ENCODE assay signal across 22 mouse cellular contexts in genomic region chr15:88514091-88514490, GRCm38 (mm10).
DNase-seq lines count a peak whose midpoint lies in the region; ATAC-seq and TF ChIP-seq lines count a peak whose summit lies in the region.
"Had no signal": no experiment of that assay in that cellular context is flagged by ENCODE, and none has a peak within 500 bp of the region (broad histone marks: within the 10 kb centered on the region; RNA-seq: fewer than 3 reads in every experiment).

No protein-coding gene starts in this region.

- H3K4me3 ChIP-seq in heart, embryonic 12.5 days = no peak overlapping the region
- no peak overlapping the region for H3K4me3 ChIP-seq in CH12.LX (replicated peaks in 1 of 3; ENCODE audit: low read depth in 2 of 3, low read length in 2 of 3, poor library complexity in 1 of 3)
- no peak overlapping the region for H3K4me3 ChIP-seq in myocyte
- H3K4me3 ChIP-seq: embryonic facial prominence, embryonic 10.5 days; embryonic facial prominence, embryonic 12.5 days; forebrain, embryonic 13.5 days; forebrain, embryonic 15.5 days had no signal

- H3K4me1 ChIP-seq in heart, embryonic 12.5 days (replicated peaks) = no peaks in the 10 kb centered on the region
- H3K4me1 ChIP-seq in CH12.LX (ENCODE audit: control insufficient read depth in 1 of 2, insufficient read depth in 2 of 2) = no peaks in the 10 kb centered on the region
- H3K4me1 ChIP-seq: embryonic facial prominence, embryonic 10.5 days; embryonic facial prominence, embryonic 12.5 days; forebrain, embryonic 13.5 days had no signal

- dilution Hi-C loops in CH12.LX (cut with MboI; ENCODE audit: extremely low pct_ligation_motif_present, extremely low pct_unique_long_range_greater_than_20kb, low sequenced_read_pairs) = no loop called here

- H3K9me3 ChIP-seq in heart, embryonic 12.5 days (replicated peaks) = 0 out of 2 replicates have a peak, but pooled peaks cover 7% of the 10 kb centered on the region
- H3K9me3 ChIP-seq in CH12.LX (replicated peaks; ENCODE audit: low read length) = no peaks in the 10 kb centered on the region
- H3K9me3 ChIP-seq: embryonic facial prominence, embryonic 10.5 days; embryonic facial prominence, embryonic 12.5 days; forebrain, embryonic 15.5 days had no signal

- no peaks in the 10 kb centered on the region for H3K36me3 ChIP-seq in heart, embryonic 12.5 days
- H3K36me3 ChIP-seq in CH12.LX (replicated peaks in 1 of 2; ENCODE audit: control insufficient read depth in 1 of 2, insufficient read depth in 1 of 2, low read length in 1 of 2) = no peaks in the 10 kb centered on the region
- no peaks in the 10 kb centered on the region for H3K36me3 ChIP-seq in myocyte (ENCODE audit: control insufficient read depth, insufficient read depth)
- H3K36me3 ChIP-seq: embryonic facial prominence, embryonic 10.5 days; embryonic facial prominence, embryonic 12.5 days; forebrain, embryonic 15.5 days had no signal

- in situ Hi-C loops in CH12.LX (cut with MboI; ENCODE audit: low pct_ligation_motif_present, low pct_unique_long_range_greater_than_20kb, low sequenced_read_pairs) = no loop called here

- H3ac ChIP-seq in myocyte (ENCODE audit: control insufficient read depth, insufficient read length) = no peak overlapping the region

- no peak overlapping the region for H3K9ac ChIP-seq in heart, embryonic 12.5 days
- no peak overlapping the region for H3K9ac ChIP-seq in CH12.LX (ENCODE audit: insufficient read depth, low read depth)
- H3K9ac ChIP-seq: embryonic facial prominence, embryonic 12.5 days; forebrain, embryonic 13.5 days; forebrain, embryonic 15.5 days; forebrain, postnatal 0 days had no signal

- no peak for ATAC-seq in heart, embryonic 12.5 days (ENCODE audit: insufficient number of reproducible peaks, low FRiP score)
- ATAC-seq: activated CD4-positive, CD25-positive, alpha-beta regulatory T cell, adult 4 months; CD4-positive, CD25-positive, alpha-beta regulatory T cell, adult 4 months; forebrain, embryonic 13.5 days; forebrain, embryonic 15.5 days; forebrain, postnatal 0 days; Patski had no signal

- no peak for TF ChIP-seq EP300 in CH12.LX (IDR thresholded peaks at IDR 0.05; ENCODE audit: low read length)

- WGBS in heart, embryonic 12.5 days = 83% methylated on average over 5 of the region's 5 CpGs

- no peak overlapping the region for H3K27ac ChIP-seq in heart, embryonic 12.5 days (ENCODE audit: poor library complexity, severe bottlenecking)
- H3K27ac ChIP-seq in CH12.LX (ENCODE audit: insufficient read depth, low read depth) = no peak overlapping the region
- H3K27ac ChIP-seq: embryonic facial prominence, embryonic 10.5 days; embryonic facial prominence, embryonic 12.5 days; forebrain, embryonic 13.5 days; forebrain, embryonic 15.5 days had no signal

- H3K4me2 ChIP-seq in heart, embryonic 12.5 days = no peak overlapping the region
- peak overlapping the region; percentile 41; the same call in 1 of the 2 replicates for H3K4me2 ChIP-seq in CH12.LX (ENCODE audit: insufficient read depth, low read depth, poor library complexity, severe bottlenecking)
- peak overlapping the region; percentile 41 for H3K4me2 ChIP-seq in myocyte (ENCODE audit: low read depth)
- H3K4me2 ChIP-seq: embryonic facial prominence, embryonic 12.5 days; forebrain, embryonic 13.5 days; forebrain, embryonic 15.5 days had no signal

- peak; percentile 61 for DNase-seq in heart, adult 11 months
- DNase-seq in CH12.LX (ENCODE audit: extremely low read depth) = no peak
- DNase-seq in cerebellum, postnatal 36 days = no peak
- DNase-seq: adrenal gland, adult 8-10 months; adrenal gland, postnatal 14 days; adrenal gland, postnatal 36 days; B cell, adult 2 months; cerebellum, adult 11 months; cerebellum, adult 18-20 months; cerebellum, adult 8-10 months; cerebellum, adult 9-11 months; cerebellum, postnatal 14 days; forebrain, postnatal 0 days had no signal

- no peak for TF ChIP-seq RAD21 in CH12.LX (IDR thresholded peaks at IDR 0.05; ENCODE audit: low read depth, low read length)

- no peak for TF ChIP-seq CTCF in CH12.LX (conservative IDR thresholded peaks at IDR 0.05 in 1 of 2, IDR thresholded peaks at IDR 0.05 in 1 of 2; ENCODE audit: low read depth in 2 of 2, low read length in 2 of 2)

- TF ChIP-seq POLR2A in CH12.LX (IDR thresholded peaks at IDR 0.05; ENCODE audit: low read depth, low read length) = no peak
- TF ChIP-seq POLR2A in myocyte (IDR thresholded peaks at IDR 0.05; ENCODE audit: insufficient read length, low read depth) = no peak

- H3K79me2 ChIP-seq in CH12.LX (replicated peaks; ENCODE audit: control insufficient read depth, extremely low read depth, insufficient read depth, poor library complexity, severe bottlenecking) (no peaks in the 10 kb centered on the region), myocyte (ENCODE audit: control insufficient read depth, insufficient read depth) (no peaks in the 10 kb centered on the region)

- no peaks in the 10 kb centered on the region for H3K27me3 ChIP-seq in heart, embryonic 12.5 days (replicated peaks)
- H3K27me3 ChIP-seq in CH12.LX (replicated peaks) (peaks cover under 1% of the 10 kb centered on the region), myocyte (ENCODE audit: control insufficient read depth, insufficient read depth, insufficient read length) (no peaks in the 10 kb centered on the region)
- H3K27me3 ChIP-seq: embryonic facial prominence, embryonic 12.5 days; forebrain, embryonic 13.5 days; forebrain, embryonic 15.5 days; Patski had no signal

TF ChIP-seq in CH12.LX, 34 proteins besides CTCF, POLR2A, EP300 and RAD21:
- TF ChIP-seq SMC3 (IDR thresholded peaks at IDR 0.05; ENCODE audit: low read depth, low read length) (no peak), HCFC1 (IDR thresholded peaks at IDR 0.05; ENCODE audit: low read depth, low read length) (no peak)

TF ChIP-seq in myocyte, 11 proteins besides CTCF, POLR2A, EP300 and RAD21:
- no peak for TF ChIP-seq MAX (IDR thresholded peaks at IDR 0.05; ENCODE audit: low read depth)
- no peak for TF ChIP-seq USF1 (IDR thresholded peaks at IDR 0.05; ENCODE audit: low read depth)
- TF ChIP-seq MYOD1 (IDR thresholded peaks at IDR 0.05; ENCODE audit: control insufficient read depth in 1 of 3, insufficient read length in 2 of 3, low read depth in 2 of 3) = no peak
- TF ChIP-seq REST (IDR thresholded peaks at IDR 0.05; ENCODE audit: insufficient read depth, insufficient read length) = no peak
- no peak for TF ChIP-seq TCF12 (IDR thresholded peaks at IDR 0.05; ENCODE audit: insufficient read depth, poor library complexity, severe bottlenecking)
- no peak for TF ChIP-seq SRF (IDR thresholded peaks at IDR 0.05; ENCODE audit: control insufficient read depth, insufficient read length, low read depth)
- TF ChIP-seq MYOG (IDR thresholded peaks at IDR 0.05; ENCODE audit: control insufficient read depth in 1 of 3, insufficient read depth in 1 of 3, insufficient read length in 2 of 3, low read depth in 2 of 3) = no peak
- no peak for TF ChIP-seq CEBPB (IDR thresholded peaks at IDR 0.05; ENCODE audit: insufficient read depth, poor library complexity, severe bottlenecking)
- no peak for TF ChIP-seq POLR2AphosphoS2 (IDR thresholded peaks at IDR 0.05; ENCODE audit: insufficient read length, low read depth)
- no peak for TF ChIP-seq TCF3 (IDR thresholded peaks at IDR 0.05; ENCODE audit: insufficient read length, low read depth)
- no peak for TF ChIP-seq E2F4 (IDR thresholded peaks at IDR 0.05; ENCODE audit: insufficient read depth)
TF ChIP-seq in myocyte: peak in this region for 0.
